11 mouse cellular contexts compared by ENCODE assay signal in genomic region chr4:136855081-136855480, GRCm38 (mm10). TPM values are rescaled to one million over a fixed set of nuclear protein-coding genes. Genes with fewer than 3 reads are reported as not detected.
DNase-seq lines count a peak whose midpoint lies in the region; ATAC-seq and TF ChIP-seq lines count a peak whose summit lies in the region.
"Had no signal": no experiment of that assay in that cellular context is flagged by ENCODE, and none has a peak within 500 bp of the region (broad histone marks: within the 10 kb centered on the region; RNA-seq: fewer than 3 reads in every experiment).

No protein-coding gene starts in this region.

- no peak for TF ChIP-seq POLR2A in heart, adult 2 months (IDR thresholded peaks at IDR 0.05; ENCODE audit: insufficient read depth, low read depth, low read length)

- no peaks in the 10 kb centered on the region for H3K9me3 ChIP-seq in liver, postnatal 0 days (ENCODE audit: low read length)
- no peaks in the 10 kb centered on the region for H3K9me3 ChIP-seq in liver, embryonic 12.5 days (replicated peaks)
- H3K9me3 ChIP-seq: embryonic facial prominence, embryonic 12.5 days; limb, embryonic 15.5 days had no signal

- DNase-seq in heart, adult 2 months, result no peak
- no peak for DNase-seq in heart, postnatal 36 days
- DNase-seq in liver, postnatal 0 days, result no peak
- DNase-seq in ES-CJ7 (ENCODE audit: low read depth, low spot score), result peak; percentile 48
- DNase-seq in embryo, embryonic 10.5 days (ENCODE audit: low spot score), result peak; percentile 49
- DNase-seq in gastrocnemius, postnatal 4 days (ENCODE audit: low spot score in 2 of 2), result no peak

- no peak overlapping the region for H3K27ac ChIP-seq in heart, adult 2 months
- no peak overlapping the region for H3K27ac ChIP-seq in liver, postnatal 0 days (ENCODE audit: low read depth)
- H3K27ac ChIP-seq in liver, embryonic 12.5 days, result no peak overlapping the region
- H3K27ac ChIP-seq: embryonic facial prominence, embryonic 12.5 days; limb, embryonic 15.5 days had no signal

- no peak overlapping the region for H3K4me2 ChIP-seq in liver, postnatal 0 days (ENCODE audit: low read depth, low read length)
- H3K4me2 ChIP-seq in liver, embryonic 12.5 days, result no peak overlapping the region
- H3K4me2 ChIP-seq: embryonic facial prominence, embryonic 12.5 days; limb, embryonic 15.5 days had no signal

- peak; percentile 43 for TF ChIP-seq CTCF in heart, adult 2 months (IDR thresholded peaks at IDR 0.05)
- TF ChIP-seq CTCF in liver, postnatal 0 days (IDR thresholded peaks at IDR 0.05; ENCODE audit: low read depth), result peak; percentile 37

- no peak overlapping the region for H3K9ac ChIP-seq in heart, adult 2 months (ENCODE audit: low read depth, low read length)
- H3K9ac ChIP-seq in liver, postnatal 0 days (replicated peaks), result no peak overlapping the region
- H3K9ac ChIP-seq in liver, embryonic 12.5 days, result no peak overlapping the region
- H3K9ac ChIP-seq: embryonic facial prominence, embryonic 12.5 days; limb, embryonic 15.5 days had no signal

- H3K4me1 ChIP-seq in heart, adult 2 months (ENCODE audit: control insufficient read depth, insufficient read depth, low read length), result no peaks in the 10 kb centered on the region
- no peaks in the 10 kb centered on the region for H3K4me1 ChIP-seq in liver, postnatal 0 days (ENCODE audit: insufficient read depth)
- H3K4me1 ChIP-seq in liver, embryonic 12.5 days, result no peaks in the 10 kb centered on the region
- H3K4me1 ChIP-seq: embryonic facial prominence, embryonic 12.5 days; limb, embryonic 15.5 days had no signal

- H3K79me2 ChIP-seq in heart, adult 2 months (replicated peaks; ENCODE audit: control insufficient read depth, insufficient read depth, low read length), result no peaks in the 10 kb centered on the region

- H3K27me3 ChIP-seq in heart, adult 2 months (ENCODE audit: control insufficient read depth, insufficient read depth, low read length), result no peaks in the 10 kb centered on the region; the same call in 1 of the 2 replicates
- no peaks in the 10 kb centered on the region for H3K27me3 ChIP-seq in liver, postnatal 0 days (ENCODE audit: insufficient read depth, low read length)
- 0 out of 2 replicates have a peak, but pooled peaks cover 5% of the 10 kb centered on the region for H3K27me3 ChIP-seq in liver, embryonic 12.5 days (replicated peaks)
- H3K27me3 ChIP-seq: embryonic facial prominence, embryonic 12.5 days; limb, embryonic 15.5 days had no signal

- H3K36me3 ChIP-seq in heart, adult 2 months (ENCODE audit: control insufficient read depth, insufficient read depth, low read length), result no peaks in the 10 kb centered on the region
- H3K36me3 ChIP-seq in liver, postnatal 0 days (replicated peaks; ENCODE audit: insufficient read depth, low read length), result no peaks in the 10 kb centered on the region
- no peaks in the 10 kb centered on the region for H3K36me3 ChIP-seq in liver, embryonic 12.5 days
- H3K36me3 ChIP-seq: embryonic facial prominence, embryonic 12.5 days; limb, embryonic 15.5 days had no signal

- ATAC-seq in liver, postnatal 0 days, result no peak
- no peak for ATAC-seq in liver, embryonic 12.5 days
- ATAC-seq: activated CD4-positive, CD25-positive, alpha-beta regulatory T cell, adult 4 months; inflammation-experienced regulatory T-cells, adult 6 months had no signal

- no peak overlapping the region for H3K4me3 ChIP-seq in heart, adult 2 months
- no peak overlapping the region for H3K4me3 ChIP-seq in liver, postnatal 0 days (ENCODE audit: low read depth, low read length)
- H3K4me3 ChIP-seq in liver, embryonic 12.5 days, result no peak overlapping the region
- H3K4me3 ChIP-seq: embryonic facial prominence, embryonic 12.5 days; limb, embryonic 15.5 days had no signal

- TF ChIP-seq EP300 in heart, adult 2 months (IDR thresholded peaks at IDR 0.05; ENCODE audit: insufficient read depth, low read depth, low read length), result no peak
- TF ChIP-seq EP300 in liver, postnatal 0 days (IDR thresholded peaks at IDR 0.05; ENCODE audit: low read depth), result no peak

- intact Hi-C loops in heart, adult 2 months (cut with DNase I), result no loop called here
- intact Hi-C loops in heart, postnatal 36 days (cut with DNase I), result no loop called here

- 21% methylated on average over 6 of the region's 6 CpGs for WGBS in heart, adult 2 months
- WGBS in liver, postnatal 0 days (ENCODE audit: insufficient replicate concordance), result 29% methylated on average over 6 of the region's 6 CpGs
- 22% methylated on average over 6 of the region's 6 CpGs for WGBS in liver, embryonic 12.5 days (ENCODE audit: insufficient replicate concordance)

RNA-seq across cellular contexts. Expression of gene Ephb2, which starts 19.3 kb away (rescaled TPM):
- total RNA-seq in heart, adult 2 months (2021), result under 1 TPM; 0.73 to 0.77 TPM
- 0.96 and 1.2 TPM in 2 replicates for polyA plus RNA-seq in heart, adult 2 months (2012; rRNA removed)
- total RNA-seq in heart, postnatal 36 days (2021), result under 1 TPM; 0.16 to 0.39 TPM
- polyA plus RNA-seq in liver, postnatal 0 days (2015; fragmentation: Nextera tagmentation; extraction: Ambion mirVana), result 0.08 and 0.12 TPM in 2 replicates
- 1.4 and 1.7 TPM in 2 replicates for polyA plus RNA-seq in liver, embryonic 12.5 days (2016; fragmentation: Nextera tagmentation; extraction: Ambion mirVana)
- total RNA-seq in gastrocnemius, postnatal 4 days (2021), result 10 to 100 TPM; 12.3 to 13.5 TPM
- polyA plus RNA-seq: activated CD4-positive, CD25-positive, alpha-beta regulatory T cell, adult 4 months had no signal

RNA-seq across cellular contexts. Expression of gene C1qb, which starts 30.9 kb away (rescaled TPM):
- 10 to 100 TPM; 52.8 to 54.8 TPM for total RNA-seq in heart, adult 2 months (2021)
- polyA plus RNA-seq in heart, adult 2 months (2012; rRNA removed), result 70.8 and 74.0 TPM in 2 replicates
- total RNA-seq in heart, postnatal 36 days (2021), result 10 to 100 TPM; 39.8 to 72.6 TPM
- 196 and 200 TPM in 2 replicates for polyA plus RNA-seq in liver, postnatal 0 days (2015; fragmentation: Nextera tagmentation; extraction: Ambion mirVana)
- 53.1 and 54.6 TPM in 2 replicates for polyA plus RNA-seq in liver, embryonic 12.5 days (2016; fragmentation: Nextera tagmentation; extraction: Ambion mirVana)
- 10 to 100 TPM; 33.7 to 39.4 TPM for total RNA-seq in gastrocnemius, postnatal 4 days (2021)

RNA-seq across cellular contexts. Expression of gene C1qc, which starts 37.8 kb away (rescaled TPM):
- 10 to 100 TPM; 39.6 to 41.5 TPM for total RNA-seq in heart, adult 2 months (2021)
- polyA plus RNA-seq in heart, adult 2 months (2012; rRNA removed), result 57.0 and 63.2 TPM in 2 replicates
- total RNA-seq in heart, postnatal 36 days (2021), result 10 to 100 TPM; 32.6 to 53.9 TPM
- polyA plus RNA-seq in liver, postnatal 0 days (2015; fragmentation: Nextera tagmentation; extraction: Ambion mirVana), result 122 and 136 TPM in 2 replicates
- 32.7 and 33.5 TPM in 2 replicates for polyA plus RNA-seq in liver, embryonic 12.5 days (2016; fragmentation: Nextera tagmentation; extraction: Ambion mirVana)
- 10 to 100 TPM; 32.7 to 33.5 TPM for total RNA-seq in gastrocnemius, postnatal 4 days (2021)

RNA-seq across cellular contexts. Expression of gene C1qa, which starts 43.5 kb away (rescaled TPM):
- 10 to 100 TPM; 49.3 to 51.0 TPM for total RNA-seq in heart, adult 2 months (2021)
- polyA plus RNA-seq in heart, adult 2 months (2012; rRNA removed), result 46.8 and 50.2 TPM in 2 replicates
- total RNA-seq in heart, postnatal 36 days (2021), result 10 to 100 TPM; 41.8 to 69.2 TPM
- polyA plus RNA-seq in liver, postnatal 0 days (2015; fragmentation: Nextera tagmentation; extraction: Ambion mirVana), result 123 and 130 TPM in 2 replicates
- polyA plus RNA-seq in liver, embryonic 12.5 days (2016; fragmentation: Nextera tagmentation; extraction: Ambion mirVana), result 24.8 and 26.2 TPM in 2 replicates
- total RNA-seq in gastrocnemius, postnatal 4 days (2021), result 10 to 100 TPM; 32.4 to 36.3 TPM

Comparison
In these comparisons a context has a peak if more than half of its experiments do, and no peak if none do; other contexts are left out.
1. DNase-seq: peak in ES-CJ7 (single experiment) and embryo, embryonic 10.5 days (single experiment); none in heart, adult 2 months (0 of 2), heart, postnatal 36 days (0 of 2), liver, postnatal 0 days (single experiment) and gastrocnemius, postnatal 4 days (0 of 2).
2. RNA of gene Ephb2, which starts 19.3 kb away (total RNA-seq): 12.3 to 13.5 TPM in gastrocnemius, postnatal 4 days; 0.73 to 0.77 TPM in heart, adult 2 months and 0.16 to 0.39 TPM in heart, postnatal 36 days; every median in the first group is over 4 times any median in the second.